Mouse (Mus musculus): ENCODE data around the gene Rhoa. TPM values are rescaled to one million over a fixed set of nuclear protein-coding genes. Genes with fewer than 3 reads are reported as not detected.

The Rhoa gene
- 190 and 213 TPM in 2 replicates for polyA plus RNA-seq (2015; fragmentation: Nextera tagmentation; extraction: Ambion mirVana)

DNA sequence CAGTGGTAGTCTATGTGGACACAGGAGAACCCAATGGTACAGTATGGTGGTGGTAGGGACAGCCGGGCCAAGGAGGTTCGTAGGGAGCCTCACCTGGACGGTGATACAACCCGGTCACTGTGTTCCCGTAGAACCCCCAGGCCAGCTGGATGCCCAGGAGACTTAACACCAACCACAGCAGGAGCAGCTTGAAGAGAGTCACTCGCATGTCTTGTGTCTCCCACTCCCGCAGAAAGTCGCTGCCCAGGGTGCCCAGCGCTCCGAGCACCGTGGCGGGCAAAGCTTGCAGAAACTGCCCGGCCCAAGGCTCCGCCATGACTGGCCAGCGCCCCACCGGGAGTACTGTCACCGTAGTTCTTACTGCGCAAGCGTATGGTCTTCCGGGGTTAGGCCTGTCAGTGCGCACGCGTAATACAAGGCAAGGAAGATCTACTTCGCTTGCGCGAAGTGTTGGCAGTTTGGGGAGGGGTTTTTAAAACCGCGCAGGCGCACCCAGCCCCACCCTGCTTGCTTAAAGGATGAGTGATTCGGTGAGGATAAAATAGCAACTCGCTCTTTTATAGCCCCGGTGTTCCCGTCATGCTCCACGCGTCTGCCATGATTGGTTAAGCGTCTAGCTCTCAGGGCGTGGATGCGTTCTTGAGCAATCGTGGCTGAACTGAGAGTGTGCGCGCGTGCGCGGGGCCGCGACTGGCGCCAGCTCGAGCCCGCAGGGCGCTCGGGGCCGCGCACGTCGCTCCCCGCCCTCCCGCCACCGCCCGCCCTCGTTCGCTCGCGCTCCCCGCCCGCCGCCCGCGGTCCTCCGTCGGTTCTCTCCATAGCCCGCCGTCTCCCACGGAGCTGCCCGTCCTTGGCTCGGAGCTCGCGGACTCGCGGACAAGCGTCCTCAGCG is at the start of gene Rhoa, which contains the start of gene Tcta:
Gene Rhoa (plus strand): TSS at position 501 of the 892 bp plus-strand sequence.
Gene Tcta (minus strand): TSS at position 532 of the 892 bp plus-strand sequence.
- peak; percentile 90 for ATAC-seq (ENCODE audit: low read depth)
- peak within 1 kb of the TSS; percentile 88 for H3K4me3 ChIP-seq (ENCODE audit: low read depth, low read length)
- H3K4me1 ChIP-seq (ENCODE audit: control insufficient read depth, low read depth, low read length): peaks cover 32% of the 10 kb centered on the region
- H3K4me2 ChIP-seq (ENCODE audit: low read depth, low read length): peak within 1 kb of the TSS; percentile 56
- peaks cover 8% of the 10 kb centered on the region; the same call in 1 of the 2 replicates for H3K36me3 ChIP-seq (ENCODE audit: control insufficient read depth, insufficient read depth)
- H3K9me3 ChIP-seq (replicated peaks; ENCODE audit: control insufficient read depth, low read length): no peaks in the 10 kb centered on the region
- under 1% methylated on average over 77 of the region's 81 CpGs for WGBS (ENCODE audit: insufficient replicate concordance)
- H3K27me3 ChIP-seq (ENCODE audit: control insufficient read depth, insufficient read depth, low read depth, low read length): no peaks in the 10 kb centered on the region
- peak within 1 kb of the TSS; percentile 98 for H3K9ac ChIP-seq (ENCODE audit: low read depth, low read length)
- peak within 1 kb of the TSS; percentile 100 for H3K27ac ChIP-seq (ENCODE audit: low read length)

DNA sequence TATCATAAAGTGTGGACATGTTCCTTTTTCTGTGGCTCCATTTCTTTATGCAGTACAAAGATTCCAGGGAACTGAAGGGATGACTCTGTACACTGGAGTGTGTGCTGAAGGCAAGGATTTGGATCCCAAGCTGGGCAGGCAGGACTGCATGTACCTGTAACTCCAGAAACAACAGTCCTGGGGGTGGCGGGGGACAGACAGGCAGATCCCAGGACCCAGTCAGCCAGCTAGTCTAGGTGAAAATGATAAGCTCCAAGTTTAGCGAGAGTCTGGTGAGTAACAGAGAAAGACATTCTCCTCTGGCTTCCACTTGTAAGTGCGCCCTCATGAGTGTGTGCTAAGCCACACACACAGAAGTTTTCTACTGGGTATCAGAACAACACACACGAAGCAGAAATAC is 45.4 kb upstream of the Rhoa start:
- H3K4me3 ChIP-seq (ENCODE audit: low read depth, low read length): no peak overlapping the region
- H3K9me3 ChIP-seq (replicated peaks; ENCODE audit: control insufficient read depth, low read length): no peaks in the 10 kb centered on the region
- H3K27ac ChIP-seq (ENCODE audit: low read length): no peak overlapping the region
- H3K4me1 ChIP-seq (ENCODE audit: control insufficient read depth, low read depth, low read length): peaks cover 21% of the 10 kb centered on the region
- no peaks in the 10 kb centered on the region for H3K27me3 ChIP-seq (ENCODE audit: control insufficient read depth, insufficient read depth, low read depth, low read length)
- no peaks in the 10 kb centered on the region for H3K36me3 ChIP-seq (ENCODE audit: control insufficient read depth, insufficient read depth)
- H3K9ac ChIP-seq (ENCODE audit: low read depth, low read length): no peak overlapping the region
- 57% methylated on average over 4 of the region's 4 CpGs for WGBS (ENCODE audit: insufficient replicate concordance)
- no peak overlapping the region for H3K4me2 ChIP-seq (ENCODE audit: low read depth, low read length)
- no peak for ATAC-seq (ENCODE audit: low read depth)

DNA sequence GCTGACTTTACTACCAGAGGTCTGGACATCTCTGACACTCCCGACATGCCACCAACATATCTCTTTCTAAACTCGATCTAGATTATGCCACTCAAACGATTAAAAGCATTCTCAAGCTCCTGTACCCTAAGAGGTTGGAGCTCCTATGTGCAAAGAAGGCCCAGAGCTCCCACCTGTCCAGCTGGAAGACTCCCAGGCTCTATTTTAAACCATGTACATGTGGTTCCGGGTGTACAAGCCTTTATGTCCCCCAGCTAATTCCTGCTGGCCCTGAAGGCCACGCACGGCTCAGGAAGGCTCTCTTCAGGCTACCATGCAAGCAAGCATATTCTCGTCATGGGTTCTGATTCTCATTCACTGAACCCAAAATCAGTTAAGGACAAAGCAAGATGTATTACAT is 44.1 kb upstream of the Rhoa start:
- Histone ChIP-seq H3K4me2 (ENCODE audit: low read depth, low read length) (peak overlapping the region; percentile 98), H3K27me3 (ENCODE audit: control insufficient read depth, insufficient read depth, low read depth, low read length) (no peaks in the 10 kb centered on the region), H3K27ac (ENCODE audit: low read length) (no peak overlapping the region), H3K36me3 (ENCODE audit: control insufficient read depth, insufficient read depth) (no peaks in the 10 kb centered on the region), H3K9me3 (replicated peaks; ENCODE audit: control insufficient read depth, low read length) (no peaks in the 10 kb centered on the region), H3K9ac (ENCODE audit: low read depth, low read length) (no peak overlapping the region), H3K4me1 (ENCODE audit: control insufficient read depth, low read depth, low read length) (peaks cover 21% of the 10 kb centered on the region), H3K4me3 (ENCODE audit: low read depth, low read length) (no peak overlapping the region)
- 59% methylated on average over 7 of the region's 7 CpGs for WGBS (ENCODE audit: insufficient replicate concordance)
- ATAC-seq (ENCODE audit: low read depth): no peak

DNA sequence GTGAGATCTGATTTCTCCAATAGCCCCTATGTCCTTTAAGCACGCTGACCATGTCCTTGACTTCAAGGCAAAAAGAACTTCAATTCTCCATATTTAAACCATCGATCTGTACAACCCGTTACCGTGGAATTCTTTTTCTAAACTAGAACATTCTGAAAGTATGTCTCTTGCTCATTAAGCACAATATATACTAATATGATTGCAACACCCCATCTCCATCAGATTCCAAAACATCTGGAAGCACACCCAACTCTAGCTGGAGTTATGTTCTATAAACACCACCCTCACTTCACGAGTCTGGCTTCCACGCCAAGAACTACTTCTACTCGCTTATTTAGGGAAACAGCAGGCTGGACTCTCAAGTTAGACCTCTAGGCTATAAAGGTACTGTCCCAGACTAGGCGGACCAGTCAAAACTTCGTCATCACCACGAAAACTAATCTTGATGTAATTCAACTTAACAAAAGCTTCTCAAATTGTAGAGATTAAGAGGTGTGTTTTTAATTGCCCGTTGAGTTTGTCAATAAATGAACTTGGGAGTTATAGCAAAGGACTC is 43.4 kb upstream of the Rhoa start:
- 53% methylated on average over 11 of the region's 11 CpGs for WGBS (ENCODE audit: insufficient replicate concordance)
- H3K9me3 ChIP-seq (replicated peaks; ENCODE audit: control insufficient read depth, low read length): no peaks in the 10 kb centered on the region
- H3K4me1 ChIP-seq (ENCODE audit: control insufficient read depth, low read depth, low read length): peaks cover 21% of the 10 kb centered on the region
- peak overlapping the region; percentile 98 for H3K4me2 ChIP-seq (ENCODE audit: low read depth, low read length)
- no peak for ATAC-seq (ENCODE audit: low read depth)
- peak overlapping the region; percentile 86 for H3K27ac ChIP-seq (ENCODE audit: low read length)
- peak overlapping the region; percentile 77 for H3K4me3 ChIP-seq (ENCODE audit: low read depth, low read length)
- peak overlapping the region; percentile 84 for H3K9ac ChIP-seq (ENCODE audit: low read depth, low read length)
- H3K36me3 ChIP-seq (ENCODE audit: control insufficient read depth, insufficient read depth): no peaks in the 10 kb centered on the region
- no peaks in the 10 kb centered on the region for H3K27me3 ChIP-seq (ENCODE audit: control insufficient read depth, insufficient read depth, low read depth, low read length)

DNA sequence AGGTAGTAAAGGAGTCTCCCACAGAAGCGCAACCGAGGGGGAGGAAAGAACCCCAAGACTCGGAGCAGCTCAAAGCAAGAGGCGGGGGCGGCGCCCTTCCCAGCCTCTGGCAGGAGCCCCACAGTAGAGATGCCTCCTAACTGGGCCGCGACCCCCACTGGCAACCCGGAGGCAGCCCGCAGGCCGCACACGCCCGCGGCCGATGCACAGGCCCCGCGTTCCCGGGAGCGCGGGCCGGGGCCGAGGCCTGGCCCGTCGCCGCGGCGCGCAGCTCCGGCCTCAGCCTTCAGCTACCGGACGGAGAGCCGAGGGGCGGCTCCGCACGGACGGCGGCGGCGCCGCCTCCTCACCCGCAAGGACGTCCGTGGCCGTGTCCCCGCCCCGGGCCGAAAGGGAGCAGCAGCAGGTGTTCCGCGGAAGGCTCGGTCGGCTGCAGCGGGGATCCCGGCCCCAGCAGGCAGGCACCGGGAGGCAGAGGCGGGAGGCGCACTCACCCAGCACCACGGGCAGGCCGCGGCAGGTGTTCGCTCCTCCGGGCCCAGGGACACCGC is 42.7 kb upstream of the Rhoa start:
- peak; percentile 64 for ATAC-seq (ENCODE audit: low read depth)
- under 1% methylated on average over 59 of the region's 62 CpGs for WGBS (ENCODE audit: insufficient replicate concordance)

DNA sequence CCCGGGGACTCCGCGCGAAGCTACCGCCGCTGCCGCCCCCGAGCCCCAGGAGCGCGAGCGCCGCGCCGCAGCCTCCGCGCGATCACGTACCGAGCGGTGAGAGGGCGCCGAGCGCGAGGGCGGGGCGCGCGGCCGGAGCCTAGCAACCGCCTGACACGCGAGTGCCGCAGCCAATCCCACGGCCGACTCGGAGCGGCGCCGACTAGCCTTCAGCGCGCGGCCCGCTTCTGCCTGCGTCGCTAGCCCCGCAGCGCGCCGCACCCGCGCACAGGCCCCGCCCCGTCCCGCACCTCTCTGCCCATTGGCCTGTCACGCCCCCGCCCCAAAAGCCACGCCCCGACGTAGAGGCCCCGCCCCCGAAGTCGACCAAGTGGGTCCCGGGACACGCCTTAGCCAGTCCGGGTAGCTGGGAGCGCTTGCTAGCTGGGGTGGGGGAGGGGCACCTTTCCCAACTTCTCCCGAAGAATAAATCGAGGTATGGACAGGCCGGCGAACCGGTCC is 42.2 kb upstream of the Rhoa start, which contains the start of gene Dag1:
Gene Dag1 (minus strand): TSS at position 269 of the 501 bp plus-strand sequence.
- Histone ChIP-seq H3K27ac (ENCODE audit: low read length) (peak within 1 kb of the TSS; percentile 86), H3K4me2 (ENCODE audit: low read depth, low read length) (peak within 1 kb of the TSS; percentile 98), H3K36me3 (ENCODE audit: control insufficient read depth, insufficient read depth) (no peaks in the 10 kb centered on the region), H3K9me3 (replicated peaks; ENCODE audit: control insufficient read depth, low read length) (no peaks in the 10 kb centered on the region), H3K9ac (ENCODE audit: low read depth, low read length) (peak within 1 kb of the TSS; percentile 84), H3K4me3 (ENCODE audit: low read depth, low read length) (peak within 1 kb of the TSS; percentile 77), H3K27me3 (ENCODE audit: control insufficient read depth, insufficient read depth, low read depth, low read length) (no peaks in the 10 kb centered on the region), H3K4me1 (ENCODE audit: control insufficient read depth, low read depth, low read length) (peaks cover 21% of the 10 kb centered on the region)
- peak; percentile 97 for ATAC-seq (ENCODE audit: low read depth)
- WGBS (ENCODE audit: insufficient replicate concordance): under 1% methylated on average over 70 of the region's 71 CpGs

More for the DNA sequence above, 42.7 kb upstream of the Rhoa start:
- Histone ChIP-seq H3K4me2 (ENCODE audit: low read depth, low read length) (peak overlapping the region; percentile 98), H3K4me3 (ENCODE audit: low read depth, low read length) (peak overlapping the region; percentile 77), H3K9me3 (replicated peaks; ENCODE audit: control insufficient read depth, low read length) (no peaks in the 10 kb centered on the region), H3K4me1 (ENCODE audit: control insufficient read depth, low read depth, low read length) (peaks cover 21% of the 10 kb centered on the region), H3K36me3 (ENCODE audit: control insufficient read depth, insufficient read depth) (no peaks in the 10 kb centered on the region), H3K9ac (ENCODE audit: low read depth, low read length) (peak overlapping the region; percentile 84), H3K27me3 (ENCODE audit: control insufficient read depth, insufficient read depth, low read depth, low read length) (no peaks in the 10 kb centered on the region), H3K27ac (ENCODE audit: low read length) (peak overlapping the region; percentile 86)

DNA sequence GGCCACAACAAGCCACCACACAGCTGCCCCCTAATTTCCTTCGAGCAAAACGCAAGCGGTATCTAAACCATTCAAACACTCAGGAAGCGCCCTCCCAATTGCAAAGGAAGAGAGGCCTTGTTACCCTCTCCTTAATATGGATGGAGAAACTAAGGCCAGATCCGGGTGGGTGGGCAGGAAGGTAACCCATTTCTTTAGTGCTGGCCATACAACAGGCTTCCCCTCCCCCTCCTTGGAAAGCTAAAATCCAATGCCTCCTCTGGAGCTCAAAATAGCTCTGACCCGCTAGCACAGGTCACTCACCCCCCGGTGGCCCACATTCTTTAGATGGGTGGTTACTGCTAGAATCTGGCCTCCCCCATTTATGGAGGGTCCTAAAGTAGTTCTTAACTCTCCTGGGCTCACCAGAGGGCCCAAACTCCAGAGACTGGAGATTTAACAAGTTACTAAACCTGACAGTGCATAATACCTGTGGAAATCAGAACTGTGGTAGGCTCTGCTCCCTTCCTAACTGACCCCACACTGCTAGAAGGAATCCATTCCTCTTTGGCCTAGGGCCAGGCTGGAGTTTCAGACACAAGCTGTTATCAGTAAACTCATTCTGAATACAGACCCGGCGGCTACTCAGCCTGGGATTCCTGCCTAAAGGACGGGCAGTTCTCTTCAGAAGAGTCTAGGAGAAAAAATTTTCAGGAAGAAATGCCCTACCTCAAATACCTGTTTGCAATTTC is 41.6 kb upstream of the Rhoa start:
- peak overlapping the region; percentile 98 for H3K4me2 ChIP-seq (ENCODE audit: low read depth, low read length)
- H3K4me3 ChIP-seq (ENCODE audit: low read depth, low read length): peak overlapping the region; percentile 77
- no peaks in the 10 kb centered on the region for H3K27me3 ChIP-seq (ENCODE audit: control insufficient read depth, insufficient read depth, low read depth, low read length)
- peak overlapping the region; percentile 55; the same call in 1 of the 2 replicates for H3K9ac ChIP-seq (ENCODE audit: low read depth, low read length)
- peaks cover 21% of the 10 kb centered on the region for H3K4me1 ChIP-seq (ENCODE audit: control insufficient read depth, low read depth, low read length)
- no peaks in the 10 kb centered on the region for H3K9me3 ChIP-seq (replicated peaks; ENCODE audit: control insufficient read depth, low read length)
- no peak for ATAC-seq (ENCODE audit: low read depth)
- H3K36me3 ChIP-seq (ENCODE audit: control insufficient read depth, insufficient read depth): no peaks in the 10 kb centered on the region
- 15% methylated on average over 10 of the region's 10 CpGs for WGBS (ENCODE audit: insufficient replicate concordance)
- peak overlapping the region; percentile 66 for H3K27ac ChIP-seq (ENCODE audit: low read length)

DNA sequence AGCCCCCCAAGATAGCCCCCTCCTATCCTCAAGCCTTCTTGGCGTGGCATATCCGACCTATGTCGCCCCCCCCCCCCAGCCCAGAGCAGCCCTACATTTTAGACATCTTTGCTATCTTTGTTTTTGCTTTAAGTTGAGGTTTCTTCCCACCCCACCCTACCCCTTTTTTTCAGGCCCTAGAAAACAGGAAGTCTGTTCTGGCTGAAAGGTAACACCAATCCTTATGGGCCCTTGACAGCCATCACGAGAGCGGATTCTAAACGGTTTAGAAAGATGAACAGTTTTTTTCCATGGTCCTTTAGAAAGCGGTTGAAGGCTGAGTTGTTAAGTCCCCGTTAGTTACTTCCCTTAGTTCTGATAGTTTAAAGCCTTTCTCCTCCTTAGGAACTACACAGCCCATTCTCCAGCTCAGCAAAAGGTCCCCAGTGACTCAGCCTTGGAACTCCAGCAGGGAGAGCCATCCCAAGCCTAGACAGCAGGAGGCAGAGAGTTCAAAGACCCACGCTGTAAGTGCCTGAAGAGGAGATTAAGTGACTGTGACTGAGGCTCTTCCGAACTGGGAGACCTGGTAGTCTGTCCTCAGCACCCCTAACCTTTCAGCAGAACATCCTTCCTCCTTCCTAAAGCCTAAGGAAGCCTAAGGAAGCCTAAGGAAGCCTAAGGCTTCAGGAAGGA is 39.5 kb upstream of the Rhoa start:
- no peak for ATAC-seq (ENCODE audit: low read depth)
- no peak overlapping the region for H3K4me2 ChIP-seq (ENCODE audit: low read depth, low read length)
- H3K4me3 ChIP-seq (ENCODE audit: low read depth, low read length): no peak overlapping the region
- no peaks in the 10 kb centered on the region for H3K36me3 ChIP-seq (ENCODE audit: control insufficient read depth, insufficient read depth)
- no peaks in the 10 kb centered on the region for H3K27me3 ChIP-seq (ENCODE audit: control insufficient read depth, insufficient read depth, low read depth, low read length)
- H3K9ac ChIP-seq (ENCODE audit: low read depth, low read length): no peak overlapping the region
- H3K27ac ChIP-seq (ENCODE audit: low read length): no peak overlapping the region
- peaks cover 21% of the 10 kb centered on the region for H3K4me1 ChIP-seq (ENCODE audit: control insufficient read depth, low read depth, low read length)
- no peaks in the 10 kb centered on the region for H3K9me3 ChIP-seq (replicated peaks; ENCODE audit: control insufficient read depth, low read length)
- 35% methylated on average over 10 of the region's 10 CpGs for WGBS (ENCODE audit: insufficient replicate concordance)

All from liver, embryonic 16.5 days (tissue).